Mouse (Mus musculus) urinary bladder, adult 2 months (tissue): Measurements from ENCODE around the gene Trub2. TPM values are rescaled to one million over a fixed set of nuclear protein-coding genes. Genes with fewer than 3 reads are reported as not detected.

Source experiments
- DNase-seq: peaks from one replicate; pipeline ENCODE4 v3.0.0; 2022; ENCODE audit warnings: low spot score
- polyA plus RNA-seq: library from polyadenylated mRNA; depleted of rRNA; stranded (reverse); fragments of >200 nt; gene quantifications from 2 replicates; pipeline ENCODE4 v1.2.3, GENCODE M21; 2012; rRNA removed

Gene Trub2
- polyA plus RNA-seq, 1 experiment: 26.1 TPM

GRCm38 (mm10) chr2:29724664-29725365 is 63.5 kb downstream of the Trub2 start:
- no peak for DNase-seq

- DNase-seq: no peak
Observed at GRCm38 (mm10) chr2:29723132-29723531, 65.2 kb downstream of the Trub2 start.

- DNase-seq: no peak
Observed at GRCm38 (mm10) chr2:29718581-29718980, 69.7 kb downstream of the Trub2 start.

- no peak for DNase-seq
Observed at GRCm38 (mm10) chr2:29716691-29717090, 71.6 kb downstream of the Trub2 start.

- no peak for DNase-seq
Observed at GRCm38 (mm10) chr2:29716143-29716542, 72.2 kb downstream of the Trub2 start.

- no peak for DNase-seq
Observed at GRCm38 (mm10) chr2:29714127-29714526, 74.2 kb downstream of the Trub2 start.

- no peak for DNase-seq
Observed at GRCm38 (mm10) chr2:29713501-29713900, 74.8 kb downstream of the Trub2 start.

GRCm38 (mm10) chr2:29711877-29712276 is 76.4 kb downstream of the Trub2 start:
- DNase-seq: no peak

Other genes with a start within 250 kb of the Trub2 start
- 29.0 and 34.9 TPM in 2 replicates for gene Rapgef1, start 168.8 kb downstream of the Trub2 start, polyA plus RNA-seq
- gene Gm13420, start 36.8 kb downstream of the Trub2 start, polyA plus RNA-seq: not detected in 2 replicates
- gene Gm13547, start 29.2 kb downstream of the Trub2 start, polyA plus RNA-seq: not detected in 2 replicates
- 24.3 and 25.7 TPM in 2 replicates for gene Coq4, start 1.0 kb downstream of the Trub2 start, polyA plus RNA-seq
- 30.0 and 33.6 TPM in 2 replicates for gene Slc27a4, start 14.1 kb upstream of the Trub2 start, polyA plus RNA-seq
- 36.8 and 46.5 TPM in 2 replicates for gene Urm1, start 31.6 kb upstream of the Trub2 start, polyA plus RNA-seq
- 44.7 and 49.3 TPM in 2 replicates for gene Cercam, start 80.7 kb upstream of the Trub2 start, polyA plus RNA-seq
- gene Odf2, start 100.7 kb upstream of the Trub2 start, polyA plus RNA-seq: 41.9 and 48.8 TPM in 2 replicates
- 34.0 and 38.4 TPM in 2 replicates for gene Gle1, start 146.9 kb upstream of the Trub2 start, polyA plus RNA-seq
- 206 and 215 TPM in 2 replicates for gene Sptan1, start 177.1 kb upstream of the Trub2 start, polyA plus RNA-seq